Mouse (Mus musculus) heart, embryonic 15.5 days (tissue): ENCODE measurements around the gene Asb15. TPM values are rescaled to one million over a fixed set of nuclear protein-coding genes. Genes with fewer than 3 reads are reported as not detected.

Experiments used
- polyA plus RNA-seq: library from polyadenylated mRNA; unstranded; fragments of >200 nt; fragmentation: Nextera tagmentation; extraction: Ambion mirVana; gene quantifications from 2 replicates; pipeline ENCODE4 v1.2.1, GENCODE M21; 2015

Asb15 gene
- polyA plus RNA-seq, 1 experiment from 2014 or later, result 0.48 TPM

Other genes starting within 250 kb of the Asb15 start
- gene Iqub, start 13.1 kb upstream of the Asb15 start, polyA plus RNA-seq, result 0.28 and 0.29 TPM in 2 replicates
- 599 and 895 TPM in 2 replicates for gene Ndufa5, start 131 bp upstream of the Asb15 start, polyA plus RNA-seq
- 38.2 and 51.2 TPM in 2 replicates for gene Lmod2, start 69.6 kb downstream of the Asb15 start, polyA plus RNA-seq
- 48.7 and 53.3 TPM in 2 replicates for gene Wasl, start 136.9 kb downstream of the Asb15 start, polyA plus RNA-seq
- not detected in 2 replicates for gene Hyal6, start 205.1 kb downstream of the Asb15 start, polyA plus RNA-seq
- gene Hyal4, start 220.2 kb downstream of the Asb15 start, polyA plus RNA-seq, result not detected in 2 replicates